Mouse (Mus musculus) left cerebral cortex, adult 11 months (tissue): ENCODE measurements around the gene Gm17482.

ENCODE experiments used
- DNase-seq: peaks from one replicate; pipeline ENCODE4 v3.0.0; 2022; ENCODE audit warnings: low spot score

The Gm17482 gene

GRCm38 (mm10) chr6:115291823-115292222, 64.7 kb downstream of the Gm17482 start:
- DNase-seq: no peak

GRCm38 (mm10) chr6:115292621-115293020, 65.5 kb downstream of the Gm17482 start:
- DNase-seq: no peak

GRCm38 (mm10) chr6:115293877-115294276, 66.7 kb downstream of the Gm17482 start:
- no peak for DNase-seq

- DNase-seq: no peak
These were observed 80.0 kb downstream of the Gm17482 start for GRCm38 (mm10) chr6:115307134-115307533.
